Mouse (Mus musculus) myocyte (in vitro differentiated cells): ENCODE results near the gene Apobec3.

Source experiments
- POLR2AphosphoS2 ChIP-seq: IDR thresholded peaks from one replicate; pipeline ENCODE4 v1.6.1; 2011; ENCODE audit warnings: low read depth, control low read depth; ENCODE audit not compliant: insufficient read length
- TCF12 ChIP-seq: IDR thresholded peaks from one replicate; pipeline ENCODE4 v1.6.1; 2011; ENCODE audit warnings: mild to moderate bottlenecking, control low read depth; ENCODE audit not compliant: poor library complexity, insufficient read depth, severe bottlenecking

- TF ChIP-seq POLR2AphosphoS2: peak; percentile 62
- TF ChIP-seq TCF12: peak; percentile 87
Measured at GRCm38 (mm10) chr15:79914357-79914756, 22.9 kb downstream of the Apobec3 start.
